Mouse (Mus musculus) midbrain, embryonic 13.5 days (tissue): ENCODE results near the gene Hoxb7. TPM values are rescaled to one million over a fixed set of nuclear protein-coding genes. Genes with fewer than 3 reads are reported as not detected.
A peak's percentile ranks its signal among the peaks of the same experiment; 100 is the strongest.

Source experiments
- ATAC-seq: fragments of 200-750 bp; cut with Nextera tagmentation; 2 replicates; pipeline ENCODE4 v1.8.0; 2017; ENCODE audit warnings: mild to moderate bottlenecking, moderate TSS enrichment, moderate library complexity
- H3K27ac ChIP-seq: fragments of 300-500 bp; sonication (generic); 2 replicates; pipeline ENCODE4 v1.5.1; 2015; ENCODE audit warnings: inconsistent platforms, mild to moderate bottlenecking, moderate library complexity
- H3K27me3 ChIP-seq: fragments of 300-500 bp; sonication (generic); 2 replicates; pipeline ENCODE4 v1.6.1; 2015; ENCODE audit warnings: mild to moderate bottlenecking, inconsistent platforms
- H3K36me3 ChIP-seq: fragments of 300-500 bp; sonication (generic); 2 replicates; pipeline ENCODE4 v1.6.1; 2015; ENCODE audit warnings: mild to moderate bottlenecking, inconsistent platforms
- H3K4me1 ChIP-seq: fragments of 300-500 bp; sonication (generic); replicated peaks from 2 replicates; pipeline ENCODE4 v1.6.1; 2015; ENCODE audit warnings: inconsistent platforms
- H3K4me2 ChIP-seq: fragments of 300-500 bp; sonication (generic); replicated peaks from 2 replicates; pipeline ENCODE4 v1.6.1; 2015; ENCODE audit warnings: moderate library complexity, mild to moderate bottlenecking, inconsistent platforms
- H3K4me3 ChIP-seq: fragments of 300-500 bp; sonication (generic); replicated peaks from 2 replicates; pipeline ENCODE4 v1.5.1; 2015; ENCODE audit warnings: mild to moderate bottlenecking, inconsistent platforms
- H3K9ac ChIP-seq: fragments of 300-500 bp; sonication (generic); replicated peaks from 2 replicates; pipeline ENCODE4 v1.6.1; 2015; ENCODE audit warnings: mild to moderate bottlenecking, inconsistent platforms
- H3K9me3 ChIP-seq: fragments of 300-500 bp; sonication (generic); 2 replicates; pipeline ENCODE4 v1.6.1; 2016; ENCODE audit warnings: mild to moderate bottlenecking, inconsistent platforms
- WGBS: fragments of 180-500 bp; shearing (Covaris S2); methylation state at CpG from one replicate; pipeline ENCODE4 v1.1.7; 2015; 5-methylcytosine and 5-hydroxymethylcytosine counted together
- polyA plus RNA-seq: library from polyadenylated mRNA; unstranded; fragments of >200 nt; fragmentation: Nextera tagmentation; extraction: Ambion mirVana; gene quantifications from 2 replicates; pipeline ENCODE4 v1.2.1, GENCODE M21; 2015

The Hoxb7 gene
- polyA plus RNA-seq, 1 experiment from 2014 or later, result not detected

GRCm38 (mm10) chr11:96318368-96319070 is 32.1 kb downstream of the Hoxb7 start:
- under 1% methylated on average over 43 of the region's 45 CpGs for WGBS
- Histone ChIP-seq H3K4me3 (peak overlapping the region; percentile 25), H3K4me2 (peak overlapping the region; percentile 44), H3K9me3 (no peaks in the 10 kb centered on the region), H3K4me1 (peaks cover 9% of the 10 kb centered on the region; the same call in 1 of the 2 replicates), H3K27ac (no peak overlapping the region), H3K9ac (no peak overlapping the region), H3K27me3 (peaks cover 100% of the 10 kb centered on the region), H3K36me3 (no peaks in the 10 kb centered on the region)
- ATAC-seq, result peak; percentile 53; the same call in 1 of the 2 replicates

- ATAC-seq, result no peak
Measured at GRCm38 (mm10) chr11:96319071-96319902, 32.9 kb downstream of the Hoxb7 start.

GRCm38 (mm10) chr11:96319910-96320309 is 33.5 kb downstream of the Hoxb7 start:
- Histone ChIP-seq H3K4me3 (no peak overlapping the region), H3K27ac (no peak overlapping the region), H3K36me3 (no peaks in the 10 kb centered on the region), H3K4me2 (no peak overlapping the region), H3K27me3 (peaks cover 100% of the 10 kb centered on the region), H3K4me1 (peaks cover 9% of the 10 kb centered on the region; the same call in 1 of the 2 replicates), H3K9ac (no peak overlapping the region), H3K9me3 (no peaks in the 10 kb centered on the region)
- no peak for ATAC-seq
- WGBS, result under 1% methylated on average over 29 of the region's 29 CpGs

More at GRCm38 (mm10) chr11:96319071-96319902, 32.9 kb downstream of the Hoxb7 start:
- WGBS, result under 1% methylated on average over 30 of the region's 34 CpGs
- no peak overlapping the region for H3K27ac ChIP-seq
- H3K9me3 ChIP-seq, result no peaks in the 10 kb centered on the region
- H3K4me2 ChIP-seq, result peak overlapping the region; percentile 44
- H3K36me3 ChIP-seq, result no peaks in the 10 kb centered on the region
- H3K27me3 ChIP-seq, result peaks cover 100% of the 10 kb centered on the region
- peaks cover 9% of the 10 kb centered on the region; the same call in 1 of the 2 replicates for H3K4me1 ChIP-seq
- peak overlapping the region; percentile 25 for H3K4me3 ChIP-seq
- H3K9ac ChIP-seq, result no peak overlapping the region

GRCm38 (mm10) chr11:96320688-96321087 is 34.3 kb downstream of the Hoxb7 start:
- ATAC-seq, result no peak
- Histone ChIP-seq H3K9ac (no peak overlapping the region), H3K9me3 (no peaks in the 10 kb centered on the region), H3K27ac (no peak overlapping the region), H3K4me3 (no peak overlapping the region), H3K27me3 (peaks cover 100% of the 10 kb centered on the region), H3K4me2 (no peak overlapping the region), H3K4me1 (peaks cover 9% of the 10 kb centered on the region; the same call in 1 of the 2 replicates), H3K36me3 (no peaks in the 10 kb centered on the region)
- WGBS, result 3% methylated on average over 17 of the region's 17 CpGs

- Histone ChIP-seq H3K36me3 (no peaks in the 10 kb centered on the region), H3K27ac (no peak overlapping the region), H3K4me1 (peaks cover 9% of the 10 kb centered on the region; the same call in 1 of the 2 replicates), H3K9ac (no peak overlapping the region), H3K4me3 (no peak overlapping the region), H3K27me3 (peaks cover 100% of the 10 kb centered on the region), H3K9me3 (no peaks in the 10 kb centered on the region), H3K4me2 (no peak overlapping the region)
- WGBS, result 9% methylated on average over 5 of the region's 5 CpGs
- ATAC-seq, result no peak
Measured at GRCm38 (mm10) chr11:96321846-96322245, 35.4 kb downstream of the Hoxb7 start.

- no peak overlapping the region for H3K9ac ChIP-seq
- H3K4me2 ChIP-seq, result no peak overlapping the region
- H3K4me1 ChIP-seq, result peaks cover 9% of the 10 kb centered on the region; the same call in 1 of the 2 replicates
- no peaks in the 10 kb centered on the region for H3K36me3 ChIP-seq
- H3K27me3 ChIP-seq, result peaks cover 100% of the 10 kb centered on the region
- no peak overlapping the region for H3K4me3 ChIP-seq
- H3K27ac ChIP-seq, result no peak overlapping the region
- no peaks in the 10 kb centered on the region for H3K9me3 ChIP-seq
- ATAC-seq, result no peak
- WGBS, result 4% methylated on average over 6 of the region's 6 CpGs
Measured at GRCm38 (mm10) chr11:96322738-96323137, 36.3 kb downstream of the Hoxb7 start.

GRCm38 (mm10) chr11:96323154-96323553 is 36.7 kb downstream of the Hoxb7 start, which contains the start of gene Hoxb3:
TSS of gene Hoxb3 (plus strand) at chr11:96323326.
- 3% methylated on average over 10 of the region's 10 CpGs for WGBS
- Histone ChIP-seq H3K27me3 (peaks cover 100% of the 10 kb centered on the region), H3K4me3 (no peak within 1 kb of the TSS), H3K4me2 (no peak within 1 kb of the TSS), H3K36me3 (no peaks in the 10 kb centered on the region), H3K27ac (no peak within 1 kb of the TSS), H3K9ac (no peak within 1 kb of the TSS), H3K4me1 (peaks cover 7% of the 10 kb centered on the region; the same call in 1 of the 2 replicates), H3K9me3 (no peaks in the 10 kb centered on the region)
- no peak for ATAC-seq

- no peaks in the 10 kb centered on the region for H3K4me1 ChIP-seq
- 0% methylated on average over 5 of the region's 5 CpGs for WGBS
- H3K4me2 ChIP-seq, result no peak overlapping the region
- no peak overlapping the region for H3K27ac ChIP-seq
- no peaks in the 10 kb centered on the region for H3K9me3 ChIP-seq
- no peak for ATAC-seq
- H3K4me3 ChIP-seq, result no peak overlapping the region
- no peaks in the 10 kb centered on the region for H3K36me3 ChIP-seq
- no peak overlapping the region for H3K9ac ChIP-seq
- peaks cover 100% of the 10 kb centered on the region for H3K27me3 ChIP-seq
Measured at GRCm38 (mm10) chr11:96324125-96324524, 37.7 kb downstream of the Hoxb7 start.

- Histone ChIP-seq H3K4me3 (no peak overlapping the region), H3K4me2 (no peak overlapping the region)
- no peak for ATAC-seq
Measured at GRCm38 (mm10) chr11:96324965-96325364, 38.5 kb downstream of the Hoxb7 start.

GRCm38 (mm10) chr11:96325747-96326212 is 39.4 kb downstream of the Hoxb7 start:
- ATAC-seq, result no peak
- no peak overlapping the region for H3K4me3 ChIP-seq
- 2% methylated on average over 22 of the region's 22 CpGs for WGBS
- H3K9ac ChIP-seq, result no peak overlapping the region
- H3K36me3 ChIP-seq, result no peaks in the 10 kb centered on the region
- no peaks in the 10 kb centered on the region for H3K9me3 ChIP-seq
- H3K4me2 ChIP-seq, result no peak overlapping the region
- H3K27me3 ChIP-seq, result peaks cover 100% of the 10 kb centered on the region
- no peaks in the 10 kb centered on the region for H3K4me1 ChIP-seq
- H3K27ac ChIP-seq, result no peak overlapping the region

More at GRCm38 (mm10) chr11:96324965-96325364, 38.5 kb downstream of the Hoxb7 start:
- WGBS, result 2% methylated on average over 8 of the region's 8 CpGs
- no peaks in the 10 kb centered on the region for H3K36me3 ChIP-seq
- H3K4me1 ChIP-seq, result no peaks in the 10 kb centered on the region
- H3K27me3 ChIP-seq, result peaks cover 100% of the 10 kb centered on the region
- H3K9ac ChIP-seq, result no peak overlapping the region
- H3K9me3 ChIP-seq, result no peaks in the 10 kb centered on the region
- no peak overlapping the region for H3K27ac ChIP-seq

GRCm38 (mm10) chr11:96326705-96327104 is 40.3 kb downstream of the Hoxb7 start:
- H3K27me3 ChIP-seq, result peaks cover 100% of the 10 kb centered on the region
- no peak overlapping the region for H3K4me3 ChIP-seq
- H3K27ac ChIP-seq, result no peak overlapping the region
- no peaks in the 10 kb centered on the region for H3K36me3 ChIP-seq
- no peak overlapping the region for H3K4me2 ChIP-seq
- 0% methylated on average over 12 of the region's 12 CpGs for WGBS
- no peaks in the 10 kb centered on the region for H3K9me3 ChIP-seq
- no peak for ATAC-seq
- H3K4me1 ChIP-seq, result no peaks in the 10 kb centered on the region
- no peak overlapping the region for H3K9ac ChIP-seq

- no peaks in the 10 kb centered on the region for H3K36me3 ChIP-seq
- under 1% methylated on average over 7 of the region's 7 CpGs for WGBS
- H3K4me3 ChIP-seq, result no peak overlapping the region
- no peak overlapping the region for H3K9ac ChIP-seq
- no peak overlapping the region for H3K4me2 ChIP-seq
- peaks cover 100% of the 10 kb centered on the region for H3K27me3 ChIP-seq
- no peaks in the 10 kb centered on the region for H3K9me3 ChIP-seq
- no peaks in the 10 kb centered on the region for H3K4me1 ChIP-seq
- no peak for ATAC-seq
- no peak overlapping the region for H3K27ac ChIP-seq
Measured at GRCm38 (mm10) chr11:96327122-96327521, 40.7 kb downstream of the Hoxb7 start.
